Mouse (Mus musculus) embryonic facial prominence, embryonic 10.5 days (tissue): ENCODE data around the gene Tnk2. TPM values are rescaled to one million over a fixed set of nuclear protein-coding genes. Genes with fewer than 3 reads are reported as not detected.

Experiments used
- DNase-seq: peaks from one replicate; pipeline ENCODE4 v3.0.0-alpha.2; 2017; ENCODE audit warnings: low spot score
- H3K27ac ChIP-seq: fragments of 300-500 bp; sonication (generic); replicated peaks from 2 replicates; pipeline ENCODE4 v1.5.1; 2016; ENCODE audit warnings: mild to moderate bottlenecking
- H3K27me3 ChIP-seq: fragments of 300-500 bp; sonication (generic); replicated peaks from 2 replicates; pipeline ENCODE4 v1.6.1; 2016; ENCODE audit warnings: low read depth, mild to moderate bottlenecking; ENCODE audit not compliant: poor library complexity, severe bottlenecking
- H3K36me3 ChIP-seq: fragments of 300-500 bp; sonication (generic); replicated peaks from 2 replicates; pipeline ENCODE4 v1.6.1; 2016; ENCODE audit warnings: mild to moderate bottlenecking, moderate library complexity
- H3K4me1 ChIP-seq: fragments of 300-500 bp; sonication (generic); 2 replicates; pipeline ENCODE4 v1.6.1; 2016
- H3K4me3 ChIP-seq: fragments of 300-500 bp; sonication (generic); 2 replicates; pipeline ENCODE4 v1.5.1; 2016; ENCODE audit warnings: mild to moderate bottlenecking, moderate library complexity
- H3K9me3 ChIP-seq: fragments of 300-500 bp; sonication (generic); 2 replicates; pipeline ENCODE4 v1.6.1; 2016; ENCODE audit warnings: mild to moderate bottlenecking
- WGBS: fragments of 180-500 bp; shearing (Covaris S2); methylation state at CpG from one replicate; pipeline ENCODE4 v1.1.7; 2016; 5-methylcytosine and 5-hydroxymethylcytosine counted together
- polyA plus RNA-seq: library from polyadenylated mRNA; unstranded; fragments of >200 nt; fragmentation: Nextera tagmentation; extraction: Ambion mirVana; gene quantifications from 2 replicates; pipeline ENCODE4 v1.2.1, GENCODE M21; 2016

Gene Tnk2
- polyA plus RNA-seq, 1 experiment from 2014 or later, result 8.7 TPM

DNA sequence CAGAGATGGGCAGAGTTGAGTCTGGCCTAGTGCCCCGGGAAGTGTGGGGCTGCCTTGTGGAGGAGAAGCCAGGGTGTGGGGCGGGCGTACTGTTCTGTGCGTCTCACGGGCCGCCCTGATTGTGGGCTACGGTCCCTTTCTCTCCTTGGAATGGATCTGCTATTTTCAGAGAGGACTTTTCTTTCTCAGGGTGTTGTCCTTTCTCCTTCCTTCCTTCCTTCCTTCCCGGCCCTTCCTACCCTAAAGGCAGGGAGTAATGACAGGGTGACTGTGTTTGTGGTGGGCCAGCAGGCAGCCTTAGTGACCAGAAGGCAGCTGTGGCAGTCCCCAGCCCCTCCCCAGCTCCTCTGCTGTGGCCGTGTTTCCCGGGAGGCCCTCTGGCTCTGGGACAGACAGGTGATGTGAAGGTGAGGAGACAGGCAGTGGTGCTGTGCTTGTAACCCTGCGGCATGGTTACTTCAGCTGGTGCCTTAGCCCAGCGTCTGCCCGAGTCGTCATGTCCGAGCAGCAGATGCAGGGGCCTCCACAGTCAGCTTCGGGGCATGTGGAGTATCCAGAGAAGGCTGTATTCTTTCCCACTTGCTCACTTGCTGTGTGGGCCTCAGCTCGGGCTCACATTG lies 30.6 kb downstream of the Tnk2 start:
- H3K4me1 ChIP-seq, result peaks cover 16% of the 10 kb centered on the region; the same call in 1 of the 2 replicates
- no peaks in the 10 kb centered on the region for H3K27me3 ChIP-seq
- H3K9me3 ChIP-seq, result no peaks in the 10 kb centered on the region
- H3K4me3 ChIP-seq, result no peak overlapping the region
- DNase-seq, result no peak
- peaks cover 100% of the 10 kb centered on the region for H3K36me3 ChIP-seq
- H3K27ac ChIP-seq, result no peak overlapping the region
- WGBS, result 88% methylated on average over 17 of the region's 17 CpGs

DNA sequence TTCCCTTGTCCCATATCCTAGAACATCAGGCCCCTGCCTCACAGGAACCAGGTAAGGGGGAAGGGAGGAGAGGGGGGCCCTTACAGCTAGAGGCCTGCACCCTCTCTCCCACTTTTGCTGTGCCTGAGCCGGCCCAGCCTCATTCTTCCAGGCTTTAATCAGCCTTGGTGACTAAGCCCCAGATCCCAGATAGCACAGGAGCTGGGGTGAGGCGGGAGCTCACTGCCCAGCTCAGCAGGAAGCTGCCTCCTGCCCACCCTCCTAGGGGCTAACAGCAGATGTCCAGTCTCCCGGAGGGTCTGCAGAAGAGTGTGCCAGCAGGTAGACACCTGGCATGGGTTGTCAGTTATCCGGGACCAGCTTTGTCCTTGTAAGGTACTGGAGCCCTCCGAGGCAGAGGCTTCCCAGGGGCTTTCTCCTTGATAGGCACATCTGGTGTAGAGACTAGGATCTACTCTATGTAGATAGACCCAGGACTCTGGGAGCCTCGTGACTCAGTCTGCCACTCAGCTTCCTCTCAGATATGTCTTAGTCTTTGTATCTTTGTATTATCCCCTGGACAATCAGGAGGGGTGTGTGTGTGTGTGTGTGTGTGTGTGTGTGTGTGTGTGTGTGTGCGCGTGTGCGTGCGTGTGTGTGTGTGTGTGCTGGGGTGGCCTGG lies 33.5 kb downstream of the Tnk2 start:
- H3K4me1 ChIP-seq, result peaks cover 12% of the 10 kb centered on the region; the same call in 1 of the 2 replicates
- WGBS, result 76% methylated on average over 10 of the region's 10 CpGs
- no peak overlapping the region for H3K27ac ChIP-seq
- no peak for DNase-seq
- H3K4me3 ChIP-seq, result no peak overlapping the region
- no peaks in the 10 kb centered on the region for H3K27me3 ChIP-seq
- no peaks in the 10 kb centered on the region for H3K9me3 ChIP-seq
- peaks cover 96% of the 10 kb centered on the region for H3K36me3 ChIP-seq

DNA sequence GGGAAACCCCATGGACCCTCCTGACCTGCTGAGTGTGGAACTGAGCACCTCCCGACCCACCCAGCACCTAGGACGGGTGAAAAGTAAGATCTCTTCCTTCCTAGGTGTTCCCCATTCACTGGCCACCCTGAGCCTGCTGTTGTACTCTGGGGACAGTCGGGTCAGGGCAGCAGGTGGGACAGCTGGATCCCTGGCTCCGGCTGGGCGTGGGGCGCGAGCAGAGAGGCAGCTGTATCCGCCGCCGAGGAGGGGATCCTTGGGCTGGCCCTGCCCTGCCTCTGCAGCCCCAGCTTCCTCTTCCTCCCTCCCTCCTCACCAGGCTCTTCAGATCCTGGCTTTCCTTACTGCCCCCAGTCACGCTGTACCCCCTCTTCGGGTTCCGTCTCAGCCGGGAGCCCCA lies 34.2 kb downstream of the Tnk2 start:
- Histone ChIP-seq H3K4me1 (peaks cover 11% of the 10 kb centered on the region; the same call in 1 of the 2 replicates), H3K4me3 (no peak overlapping the region), H3K9me3 (no peaks in the 10 kb centered on the region), H3K27me3 (no peaks in the 10 kb centered on the region), H3K27ac (no peak overlapping the region; the same call in 1 of the 2 replicates), H3K36me3 (peaks cover 93% of the 10 kb centered on the region)
- WGBS, result 75% methylated on average over 14 of the region's 14 CpGs
- no peak for DNase-seq

DNA sequence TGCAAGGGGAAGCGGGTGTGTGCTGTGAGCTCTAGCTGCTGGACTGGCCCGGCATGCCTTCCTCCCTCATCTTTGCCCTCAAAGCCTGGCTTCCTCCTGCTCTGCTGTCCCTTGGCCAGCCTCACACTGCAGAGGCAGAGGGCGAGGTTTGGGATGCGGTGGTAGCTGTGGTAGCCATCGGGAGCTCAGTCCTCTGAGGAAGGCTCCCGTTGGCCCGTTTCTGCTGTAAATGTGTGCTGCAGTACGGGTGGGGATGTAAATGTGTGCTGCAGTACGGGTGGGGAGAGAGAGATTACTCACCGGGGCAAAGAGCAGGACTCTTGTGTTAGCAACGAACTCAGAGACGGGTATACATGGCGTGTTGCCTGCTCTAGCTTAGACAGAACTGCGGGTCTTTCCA lies 35.1 kb downstream of the Tnk2 start:
- Histone ChIP-seq H3K36me3 (peaks cover 88% of the 10 kb centered on the region), H3K9me3 (no peaks in the 10 kb centered on the region), H3K27me3 (no peaks in the 10 kb centered on the region), H3K4me3 (no peak overlapping the region), H3K4me1 (peaks cover 11% of the 10 kb centered on the region; the same call in 1 of the 2 replicates), H3K27ac (0 out of 2 replicates have a peak overlapping the region, but pooled peaks have one; percentile 27)
- DNase-seq, result no peak
- 89% methylated on average over 14 of the region's 14 CpGs for WGBS

DNA sequence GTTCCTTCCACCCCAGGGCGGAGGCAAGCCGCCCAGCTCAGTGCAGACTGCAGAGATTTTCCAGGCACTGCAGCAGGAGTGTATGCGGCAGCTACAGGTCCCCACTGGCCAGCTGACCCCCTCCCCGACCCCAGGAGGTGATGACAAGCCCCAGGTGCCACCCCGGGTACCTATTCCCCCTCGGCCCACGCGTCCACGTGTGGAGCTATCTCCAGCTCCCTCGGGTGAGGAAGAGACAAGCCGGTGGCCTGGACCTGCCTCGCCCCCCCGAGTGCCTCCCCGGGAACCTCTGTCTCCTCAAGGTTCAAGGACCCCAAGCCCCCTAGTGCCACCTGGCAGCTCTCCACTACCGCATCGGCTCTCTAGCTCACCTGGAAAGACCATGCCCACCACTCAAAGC lies 36.3 kb downstream of the Tnk2 start:
- Histone ChIP-seq H3K27ac (no peak overlapping the region), H3K9me3 (no peaks in the 10 kb centered on the region), H3K4me1 (peaks cover 11% of the 10 kb centered on the region; the same call in 1 of the 2 replicates), H3K27me3 (no peaks in the 10 kb centered on the region), H3K36me3 (peaks cover 77% of the 10 kb centered on the region), H3K4me3 (no peak overlapping the region)
- no peak for DNase-seq
- 95% methylated on average over 16 of the region's 16 CpGs for WGBS

DNA sequence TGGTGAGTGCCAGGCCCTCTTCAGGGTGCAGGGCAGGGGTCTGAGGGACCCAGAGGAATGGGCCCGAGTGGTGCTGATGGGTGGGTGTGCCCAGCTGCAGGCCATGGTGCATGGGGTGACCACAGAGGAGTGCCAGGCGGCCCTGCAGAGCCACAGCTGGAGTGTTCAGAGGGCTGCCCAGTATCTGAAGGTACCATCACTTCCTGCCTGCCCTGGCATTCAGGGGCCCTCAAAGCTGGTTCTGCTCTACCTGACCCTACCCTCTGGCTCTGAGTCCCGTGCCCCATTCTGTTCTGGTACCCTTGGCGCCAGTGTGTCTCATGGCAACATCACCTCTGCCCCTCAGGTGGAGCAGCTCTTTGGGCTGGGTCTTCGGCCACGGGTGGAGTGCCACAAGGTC lies 37.1 kb downstream of the Tnk2 start:
- Histone ChIP-seq H3K27me3 (no peaks in the 10 kb centered on the region), H3K4me1 (peaks cover 11% of the 10 kb centered on the region; the same call in 1 of the 2 replicates), H3K36me3 (peaks cover 68% of the 10 kb centered on the region), H3K9me3 (no peaks in the 10 kb centered on the region), H3K27ac (no peak overlapping the region), H3K4me3 (no peak overlapping the region)
- 90% methylated on average over 6 of the region's 6 CpGs for WGBS
- DNase-seq, result no peak

DNA sequence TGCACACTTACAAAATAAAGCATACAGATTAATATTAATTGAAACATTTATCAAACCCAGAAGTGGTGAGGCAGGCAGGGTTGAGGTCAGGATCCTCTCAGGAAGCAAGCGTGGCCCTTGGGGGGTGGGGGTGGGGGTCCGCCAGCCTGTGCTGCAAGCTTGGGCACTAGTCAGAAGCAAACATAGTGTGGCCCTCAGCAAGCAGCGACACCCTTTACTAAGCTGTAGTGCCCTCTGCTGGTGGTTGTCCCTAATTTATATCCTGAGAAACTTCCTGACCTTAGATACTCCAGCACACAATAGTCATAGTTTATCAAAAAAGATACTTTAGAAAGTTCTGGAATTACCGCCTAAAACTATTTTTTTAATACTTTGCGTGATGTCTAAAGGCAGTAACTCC lies 38.5 kb downstream of the Tnk2 start:
- Histone ChIP-seq H3K36me3 (peaks cover 54% of the 10 kb centered on the region), H3K4me1 (peaks cover 11% of the 10 kb centered on the region), H3K27ac (no peak overlapping the region), H3K9me3 (no peaks in the 10 kb centered on the region), H3K27me3 (no peaks in the 10 kb centered on the region), H3K4me3 (no peak overlapping the region)
- DNase-seq, result peak; percentile 69
- WGBS, result 35% methylated on average over 5 of the region's 5 CpGs

DNA sequence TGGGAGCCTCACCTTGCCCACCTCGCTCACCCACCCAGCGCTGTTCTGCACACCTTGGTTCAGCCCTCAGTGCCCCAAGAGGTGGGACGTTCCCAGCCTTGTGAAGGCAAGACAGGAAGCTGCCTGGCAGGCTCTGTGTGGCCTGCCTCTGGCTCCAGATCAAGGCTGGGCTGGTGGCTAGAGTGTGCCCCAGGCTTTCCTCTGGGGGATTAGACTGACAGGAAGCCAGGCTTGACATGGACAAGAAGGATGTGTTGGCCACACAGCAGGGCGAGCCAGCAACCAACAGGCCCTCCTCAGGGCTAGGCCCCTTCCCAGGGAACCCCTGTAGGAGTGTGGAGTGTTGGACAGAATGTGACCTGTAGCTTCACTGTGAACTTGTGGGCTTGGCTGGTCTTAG lies 39.2 kb downstream of the Tnk2 start:
- Histone ChIP-seq H3K4me3 (no peak overlapping the region), H3K27me3 (no peaks in the 10 kb centered on the region), H3K36me3 (peaks cover 48% of the 10 kb centered on the region), H3K9me3 (no peaks in the 10 kb centered on the region), H3K4me1 (peaks cover 9% of the 10 kb centered on the region), H3K27ac (no peak overlapping the region)
- 77% methylated on average over 4 of the region's 4 CpGs for WGBS
- DNase-seq, result no peak

DNA sequence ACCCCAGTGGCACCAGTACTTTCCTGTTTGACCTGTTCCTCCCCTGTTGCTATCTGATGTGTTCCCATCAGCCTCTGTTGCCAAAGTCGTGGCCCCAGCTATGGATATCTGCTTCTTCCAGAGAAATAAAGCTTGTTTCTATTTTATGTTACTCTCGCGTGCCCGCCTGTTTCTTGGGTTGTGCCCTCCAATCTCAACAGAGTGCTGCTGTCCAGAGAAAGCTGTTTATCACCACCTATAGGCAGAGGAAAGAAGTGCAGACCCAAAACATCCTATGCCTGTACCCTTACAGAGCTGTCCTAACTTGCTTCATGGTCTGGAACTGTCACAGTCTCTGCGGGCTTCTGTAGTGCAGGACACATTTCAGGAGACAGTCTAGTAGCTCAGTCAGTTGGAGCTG lies 39.7 kb downstream of the Tnk2 start:
- Histone ChIP-seq H3K27ac (no peak overlapping the region), H3K9me3 (no peaks in the 10 kb centered on the region), H3K27me3 (no peaks in the 10 kb centered on the region), H3K4me3 (no peak overlapping the region), H3K36me3 (peaks cover 43% of the 10 kb centered on the region), H3K4me1 (peaks cover 9% of the 10 kb centered on the region; the same call in 1 of the 2 replicates)
- 68% methylated on average over 5 of the region's 5 CpGs for WGBS
- DNase-seq, result peak; percentile 27

DNA sequence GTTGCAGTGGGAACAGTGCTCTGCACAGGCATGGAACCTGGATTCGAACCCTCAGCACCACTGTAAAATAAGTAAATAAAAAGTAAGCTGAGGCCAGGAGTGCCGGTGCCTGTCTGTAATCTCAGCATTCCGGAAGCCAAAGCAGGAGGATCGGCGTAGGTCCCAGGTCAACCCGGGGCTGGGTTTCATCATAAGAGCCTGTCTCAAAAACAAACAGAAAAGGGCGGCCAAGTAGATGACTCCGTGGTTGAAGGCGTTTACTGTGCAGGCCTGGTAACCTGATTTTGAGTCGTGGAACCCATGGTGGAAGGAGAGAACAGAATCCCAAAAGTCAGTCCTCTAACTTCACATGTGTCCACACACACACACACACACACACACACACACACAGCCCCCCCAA lies 41.7 kb downstream of the Tnk2 start:
- WGBS, result 73% methylated on average over 10 of the region's 10 CpGs
- Histone ChIP-seq H3K27ac (no peak overlapping the region), H3K9me3 (no peaks in the 10 kb centered on the region), H3K27me3 (no peaks in the 10 kb centered on the region), H3K36me3 (peaks cover 22% of the 10 kb centered on the region), H3K4me1 (peaks cover 6% of the 10 kb centered on the region; the same call in 1 of the 2 replicates), H3K4me3 (no peak overlapping the region)
- no peak for DNase-seq

DNA sequence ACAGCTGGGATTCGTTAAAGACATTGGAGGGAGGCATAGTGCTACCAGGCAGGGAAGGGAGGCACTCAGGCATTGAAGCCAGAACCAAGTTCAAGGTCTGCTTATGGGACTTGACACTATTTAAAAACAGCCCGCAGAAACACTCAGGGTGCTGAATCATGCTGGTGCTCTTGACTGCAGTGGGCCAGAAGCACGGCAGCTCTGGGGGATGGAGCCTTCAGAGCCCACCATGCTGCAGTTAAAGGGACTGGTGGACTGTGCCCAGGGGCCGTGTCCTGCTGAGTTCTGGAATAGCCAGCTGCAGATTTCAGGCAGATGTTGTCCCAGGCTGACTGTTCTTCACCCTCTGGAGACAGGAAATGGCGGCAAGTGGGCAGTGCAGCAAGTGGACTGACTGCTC lies 42.3 kb downstream of the Tnk2 start:
- 60% methylated on average over 5 of the region's 5 CpGs for WGBS
- peaks cover 6% of the 10 kb centered on the region; the same call in 1 of the 2 replicates for H3K4me1 ChIP-seq
- no peak overlapping the region for H3K27ac ChIP-seq
- peaks cover 16% of the 10 kb centered on the region for H3K36me3 ChIP-seq
- no peak overlapping the region for H3K4me3 ChIP-seq
- no peak for DNase-seq
- H3K27me3 ChIP-seq, result no peaks in the 10 kb centered on the region
- H3K9me3 ChIP-seq, result no peaks in the 10 kb centered on the region

DNA sequence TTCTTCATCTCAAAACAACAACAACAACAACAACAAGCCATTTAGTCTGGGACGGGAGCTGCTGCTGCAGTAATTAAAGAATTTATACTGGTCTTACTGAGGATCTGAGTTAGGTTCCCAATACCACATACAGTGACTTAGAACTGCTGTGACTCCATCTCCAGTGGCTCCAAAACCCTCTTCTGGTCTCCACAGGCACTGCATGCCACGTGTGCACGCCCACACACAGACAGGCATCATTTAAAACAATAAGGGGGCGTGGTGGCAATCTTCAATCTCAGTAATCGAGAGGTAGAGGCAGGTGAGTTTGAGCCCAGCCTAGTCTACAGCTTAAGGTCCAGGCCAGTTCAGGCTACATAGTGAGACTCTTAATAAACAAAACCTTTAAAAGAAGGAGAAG lies 43.5 kb downstream of the Tnk2 start:
- no peaks in the 10 kb centered on the region for H3K9me3 ChIP-seq
- H3K4me1 ChIP-seq, result peaks cover 6% of the 10 kb centered on the region; the same call in 1 of the 2 replicates
- no peaks in the 10 kb centered on the region for H3K27me3 ChIP-seq
- peaks cover 9% of the 10 kb centered on the region for H3K36me3 ChIP-seq
- no peak overlapping the region for H3K27ac ChIP-seq
- WGBS, result 83% methylated on average over 5 of the region's 5 CpGs
- H3K4me3 ChIP-seq, result no peak overlapping the region
- DNase-seq, result no peak

DNA sequence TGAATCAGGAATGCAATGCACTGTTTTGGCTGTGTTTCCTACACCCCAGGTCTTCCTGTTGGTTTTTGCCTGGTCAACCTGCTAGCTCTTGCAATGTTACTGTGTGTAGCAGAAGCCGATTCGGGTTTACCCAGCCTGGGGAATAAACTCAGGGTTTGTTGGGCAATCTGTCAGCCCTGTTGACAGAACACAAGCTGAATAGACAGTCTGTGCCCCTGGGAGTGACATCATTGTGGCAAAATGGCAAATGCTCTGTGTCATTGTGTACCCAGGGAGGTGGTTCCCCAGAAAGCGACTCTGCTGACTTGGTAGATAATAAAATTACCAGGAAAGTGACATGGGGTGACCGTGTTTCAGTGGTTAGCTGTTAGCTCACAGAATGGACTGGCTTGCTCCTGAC lies 45.1 kb downstream of the Tnk2 start:
- Histone ChIP-seq H3K4me3 (no peak overlapping the region), H3K4me1 (no peaks in the 10 kb centered on the region; the same call in 1 of the 2 replicates), H3K9me3 (no peaks in the 10 kb centered on the region), H3K27me3 (no peaks in the 10 kb centered on the region), H3K36me3 (no peaks in the 10 kb centered on the region), H3K27ac (no peak overlapping the region)
- WGBS, result 82% methylated on average over 4 of the region's 4 CpGs
- DNase-seq, result no peak
